Mouse (Mus musculus): ENCODE measurements at regions not wholly inside any gene's neighbourhood (a gene's known extent, or its start where the extent isn't known, plus 50 kb on each side); places are given as distances from the start of the nearest gene placed in this dataset.
"Not testable (repeated sequence)": the region's sequence is repeated elsewhere in the genome, so short reads cannot be mapped to it uniquely, and the experiment has no call there.

GRCm38 (mm10) chr15:25252648-25253567 lies 160.7 kb downstream of the Basp1 start:
- in situ Hi-C loops (cut with MboI; ENCODE audit: low sequenced_read_pairs) = no loop called here

- in situ Hi-C loops (cut with MboI; ENCODE audit: low sequenced_read_pairs) = no loop called here
These were observed 167.9 kb downstream of the Basp1 start for GRCm38 (mm10) chr15:25245631-25246030.

GRCm38 (mm10) chr15:25237665-25238664 lies 175.6 kb downstream of the Basp1 start:
- in situ Hi-C loops (cut with MboI; ENCODE audit: low sequenced_read_pairs) = no loop called here

GRCm38 (mm10) chr15:25236191-25236723 lies 177.3 kb downstream of the Basp1 start:
- in situ Hi-C loops (cut with MboI; ENCODE audit: low sequenced_read_pairs) = no loop called here

- in situ Hi-C loops (cut with MboI; ENCODE audit: low sequenced_read_pairs) = no loop called here
These were observed 179.4 kb downstream of the Basp1 start for GRCm38 (mm10) chr15:25234064-25234700.

GRCm38 (mm10) chr15:25230213-25230612 lies 183.4 kb downstream of the Basp1 start:
- in situ Hi-C loops (cut with MboI; ENCODE audit: low sequenced_read_pairs) = no loop called here

- in situ Hi-C loops (cut with MboI; ENCODE audit: low sequenced_read_pairs) = no loop called here
These were observed 183.8 kb downstream of the Basp1 start for GRCm38 (mm10) chr15:25229807-25230206.

- in situ Hi-C loops (cut with MboI; ENCODE audit: low sequenced_read_pairs) = no loop called here
These were observed 186.1 kb downstream of the Basp1 start for GRCm38 (mm10) chr15:25227496-25227895.

- in situ Hi-C loops (cut with MboI; ENCODE audit: low sequenced_read_pairs) = no loop called here
These were observed 187.6 kb downstream of the Basp1 start for GRCm38 (mm10) chr15:25225936-25226335.

- in situ Hi-C loops (cut with MboI; ENCODE audit: low sequenced_read_pairs) = no loop called here
These were observed 188.1 kb downstream of the Basp1 start for GRCm38 (mm10) chr15:25225431-25225830.

GRCm38 (mm10) chr15:25221749-25222148 lies 191.8 kb downstream of the Basp1 start:
- in situ Hi-C loops (cut with MboI; ENCODE audit: low sequenced_read_pairs) = no loop called here

GRCm38 (mm10) chr15:25216375-25216774 lies 197.2 kb downstream of the Basp1 start:
- in situ Hi-C loops (cut with MboI; ENCODE audit: low sequenced_read_pairs) = no loop called here

- in situ Hi-C loops (cut with MboI; ENCODE audit: low sequenced_read_pairs) = no loop called here
These were observed 211.5 kb downstream of the Basp1 start for GRCm38 (mm10) chr15:25202097-25202496.

- in situ Hi-C loops (cut with MboI; ENCODE audit: low sequenced_read_pairs) = not testable (repeated sequence)
These were observed 213.3 kb downstream of the Basp1 start for GRCm38 (mm10) chr15:25200249-25200648.

GRCm38 (mm10) chr15:25187881-25188326 lies 225.7 kb downstream of the Basp1 start:
- in situ Hi-C loops (cut with MboI; ENCODE audit: low sequenced_read_pairs) = no loop called here

- in situ Hi-C loops (cut with MboI; ENCODE audit: low sequenced_read_pairs) = no loop called here
These were observed 240.8 kb downstream of the Basp1 start for GRCm38 (mm10) chr15:25172755-25173154.

- in situ Hi-C loops (cut with MboI; ENCODE audit: low sequenced_read_pairs) = no loop called here
These were observed 267.2 kb downstream of the Basp1 start for GRCm38 (mm10) chr15:25146371-25146770.

- in situ Hi-C loops (cut with MboI; ENCODE audit: low sequenced_read_pairs) = no loop called here
These were observed 269.3 kb downstream of the Basp1 start for GRCm38 (mm10) chr15:25144228-25144627.

- in situ Hi-C loops (cut with MboI; ENCODE audit: low sequenced_read_pairs) = no loop called here
These were observed 273.0 kb downstream of the Basp1 start for GRCm38 (mm10) chr15:25140389-25141181.

- in situ Hi-C loops (cut with MboI; ENCODE audit: low sequenced_read_pairs) = no loop called here
These were observed 276.5 kb downstream of the Basp1 start for GRCm38 (mm10) chr15:25137091-25137490.
